Mouse (Mus musculus): ENCODE results near the gene Ppp1r14a.

Ppp1r14a gene

DNA sequence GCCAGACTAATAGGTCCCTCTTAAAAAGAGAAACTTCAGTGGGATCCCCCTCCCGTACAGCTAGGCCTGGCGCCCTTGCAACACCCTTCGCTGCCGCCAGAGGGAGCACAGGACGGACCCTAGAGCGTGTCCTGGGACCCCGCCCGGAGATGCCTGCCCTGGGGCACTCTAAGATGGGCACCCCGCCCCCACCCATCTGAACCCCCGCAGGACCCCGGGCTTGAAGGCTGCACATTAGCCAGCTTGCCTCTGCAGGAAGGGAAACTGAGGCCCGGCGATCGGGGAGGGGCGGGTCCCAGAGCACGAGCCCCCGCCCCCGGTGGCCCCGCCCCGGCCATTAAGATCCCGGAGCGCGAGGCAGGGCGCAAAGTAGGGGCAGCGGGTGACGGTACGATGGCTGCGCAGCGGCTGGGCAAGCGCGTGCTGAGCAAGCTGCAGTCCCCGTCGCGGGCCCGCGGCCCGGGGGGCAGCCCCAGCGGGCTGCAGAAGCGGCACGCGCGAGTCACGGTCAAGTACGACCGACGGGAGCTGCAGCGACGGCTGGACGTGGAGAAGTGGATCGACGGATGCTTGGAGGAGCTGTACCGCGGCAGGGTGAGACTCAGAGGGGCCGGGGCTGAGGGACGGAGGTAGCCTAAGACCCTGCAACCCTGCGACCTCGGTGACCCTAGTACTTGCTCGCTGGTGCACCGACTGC, at the start of gene Ppp1r14a:
Gene Ppp1r14a, plus strand, starts transcription at position 367 of the 697 bp plus-strand sequence.
- DNase-seq, result peak in 1 of 2 experiments; percentile 61

DNA sequence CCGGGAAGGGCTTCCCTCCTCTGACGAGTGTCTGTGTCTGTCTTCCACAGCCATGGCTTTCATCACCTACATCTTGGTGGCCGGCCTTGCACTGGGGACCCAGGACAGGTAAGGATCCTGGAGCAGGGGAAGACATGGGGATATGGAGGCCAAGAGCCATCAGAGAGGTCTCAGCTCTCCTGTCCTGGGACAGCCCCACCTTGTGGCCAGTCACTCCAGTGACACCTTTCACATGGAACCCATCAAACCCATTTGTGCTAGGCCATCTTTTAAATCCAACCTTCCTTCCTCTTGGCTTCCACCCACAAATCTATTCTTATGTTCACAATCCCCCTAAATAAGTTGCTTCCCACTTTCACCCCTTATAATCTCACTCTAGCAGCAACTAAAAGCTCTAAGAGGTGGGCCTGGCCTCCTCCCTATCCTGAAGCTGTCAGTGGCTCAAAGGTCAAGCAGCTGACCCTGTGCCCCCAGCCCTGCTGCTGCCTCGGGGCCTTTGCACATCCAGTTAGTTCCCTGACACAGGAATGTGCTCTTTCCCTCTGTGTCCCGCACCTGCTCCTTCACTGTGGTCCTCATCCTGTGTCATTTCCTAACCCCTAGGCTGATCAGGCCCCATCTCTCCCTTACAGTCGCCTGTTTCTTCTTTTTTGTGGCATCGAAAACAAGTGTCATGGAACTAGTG, 44.2 kb upstream of the Ppp1r14a start:
- no peak for DNase-seq

DNA sequence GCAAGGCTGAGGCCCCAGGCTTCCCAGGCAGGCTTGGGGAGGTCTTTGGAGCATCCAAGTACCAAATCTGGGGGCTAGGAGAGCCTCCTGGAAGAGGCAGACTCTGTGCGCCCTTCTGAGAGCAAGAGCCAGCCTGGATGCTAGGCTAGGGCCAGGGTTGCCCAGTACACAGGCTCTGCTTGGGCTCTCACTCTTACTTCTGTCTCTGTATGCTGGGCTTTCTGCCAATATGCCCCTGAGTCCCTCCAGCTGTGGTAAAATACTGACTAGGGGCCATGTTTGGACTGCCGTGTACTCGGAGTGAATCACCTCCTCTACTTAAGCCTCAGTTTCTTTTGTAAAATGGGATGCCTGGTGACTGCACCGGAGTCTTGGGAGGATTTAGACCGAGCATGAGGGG, 43.1 kb upstream of the Ppp1r14a start:
- DNase-seq, result no peak

DNA sequence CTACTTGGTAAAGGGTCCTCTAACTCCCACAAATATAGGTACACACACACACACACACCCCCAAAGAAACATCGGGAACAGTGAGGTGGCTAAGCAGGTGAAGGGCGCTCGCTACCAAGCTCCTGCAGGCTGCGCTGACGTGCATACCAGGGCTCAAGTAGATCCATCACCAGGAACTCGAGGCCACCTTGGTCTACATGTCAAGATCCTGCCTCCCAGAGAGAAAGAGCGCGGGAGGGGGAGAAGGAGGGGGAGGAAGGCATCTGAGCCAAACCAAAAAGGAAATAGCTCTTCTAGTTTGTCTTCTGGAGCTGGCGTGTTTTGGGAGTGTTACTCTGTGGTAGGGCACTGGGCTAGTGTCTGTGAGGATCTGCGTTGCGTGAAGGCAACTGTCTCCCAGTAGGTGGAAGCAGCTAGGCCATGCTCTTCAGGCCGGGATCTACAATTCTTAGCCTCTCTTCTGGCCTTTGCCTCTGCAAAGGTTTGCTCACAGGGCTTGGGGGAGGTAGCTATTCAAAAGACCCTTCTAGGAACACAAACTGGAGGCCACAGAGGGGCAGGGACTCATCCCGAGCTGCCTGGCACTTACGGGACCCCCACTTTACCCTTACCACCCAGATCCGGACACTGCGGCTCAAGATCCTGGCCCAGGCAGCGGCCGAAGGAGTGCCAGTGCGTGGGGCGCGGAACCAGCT, 42.3 kb upstream of the Ppp1r14a start:
- DNase-seq, result no peak

DNA sequence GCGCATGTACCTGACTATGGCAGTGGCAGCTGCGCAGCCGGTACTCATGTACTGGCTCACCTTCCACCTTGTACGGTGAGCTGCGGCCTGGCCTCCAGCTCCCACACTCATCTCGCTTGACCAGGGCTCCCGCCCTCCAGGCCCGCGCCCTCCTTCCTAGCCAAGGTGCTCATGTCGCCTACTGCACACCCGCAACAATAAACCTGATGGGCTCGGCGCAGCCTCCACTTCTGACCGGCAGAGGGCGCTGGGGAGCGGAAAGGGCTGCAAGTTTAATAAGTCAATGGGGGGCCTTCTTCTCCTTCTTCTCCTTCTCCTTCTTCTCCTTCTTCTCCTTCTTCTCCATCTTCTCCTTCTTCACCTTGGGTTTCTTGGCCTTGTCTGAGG, 41.8 kb upstream of the Ppp1r14a start:
- DNase-seq, result peak; percentile 73 to 86

DNA sequence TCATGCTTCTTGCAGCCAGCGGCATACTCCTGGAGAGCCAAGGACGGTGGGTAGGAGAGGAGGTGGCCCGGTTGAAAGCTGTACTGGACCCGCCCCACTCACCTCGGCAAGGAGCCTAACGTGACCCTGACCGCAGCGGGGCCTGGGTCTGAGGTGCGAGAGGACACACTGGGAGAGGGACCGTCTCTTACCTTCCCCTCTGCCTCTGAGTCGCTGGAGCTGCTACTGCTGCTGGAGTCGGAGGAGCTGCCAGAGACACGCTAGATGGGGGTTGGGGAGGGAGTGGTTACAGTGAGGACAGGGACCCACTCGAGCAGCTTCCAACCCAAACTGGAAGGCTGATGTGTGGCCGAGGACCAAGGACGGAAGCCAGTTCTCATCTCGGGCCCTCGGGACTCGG, 41.4 kb upstream of the Ppp1r14a start:
- no peak for DNase-seq

DNA sequence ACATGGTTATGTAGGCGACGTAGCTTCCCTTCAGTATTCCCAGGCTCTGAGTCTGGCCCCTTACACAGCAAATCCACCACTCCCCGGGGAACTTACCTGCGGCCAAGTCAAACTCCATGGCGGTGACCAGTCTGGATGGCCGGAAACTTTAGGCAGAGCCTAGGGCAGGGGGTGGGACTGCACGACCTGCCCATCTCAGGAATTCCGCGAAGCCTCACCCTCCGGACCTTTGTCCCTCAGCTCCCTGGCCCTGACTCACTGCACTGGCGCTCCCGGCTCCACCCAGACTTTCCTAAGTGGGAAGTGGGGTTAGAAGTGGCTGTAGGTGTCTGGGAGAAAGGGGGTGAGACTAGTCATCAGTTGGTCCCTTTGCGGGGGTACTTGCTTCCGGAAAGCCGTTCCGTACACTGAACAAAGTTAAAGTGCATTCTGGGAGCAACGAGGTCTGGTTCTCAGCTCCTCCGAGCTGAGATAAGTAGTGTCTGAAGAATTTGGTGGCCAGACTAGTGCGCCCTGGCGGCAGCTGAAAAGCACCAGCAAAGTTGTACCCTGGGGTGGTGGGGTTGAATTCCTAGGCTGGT, 40.8 kb upstream of the Ppp1r14a start, which contains the start of gene 2200002D01Rik:
Gene 2200002D01Rik, minus strand, starts transcription at position 206 of the 581 bp plus-strand sequence.
- peak; percentile 64 to 69 for DNase-seq

DNA sequence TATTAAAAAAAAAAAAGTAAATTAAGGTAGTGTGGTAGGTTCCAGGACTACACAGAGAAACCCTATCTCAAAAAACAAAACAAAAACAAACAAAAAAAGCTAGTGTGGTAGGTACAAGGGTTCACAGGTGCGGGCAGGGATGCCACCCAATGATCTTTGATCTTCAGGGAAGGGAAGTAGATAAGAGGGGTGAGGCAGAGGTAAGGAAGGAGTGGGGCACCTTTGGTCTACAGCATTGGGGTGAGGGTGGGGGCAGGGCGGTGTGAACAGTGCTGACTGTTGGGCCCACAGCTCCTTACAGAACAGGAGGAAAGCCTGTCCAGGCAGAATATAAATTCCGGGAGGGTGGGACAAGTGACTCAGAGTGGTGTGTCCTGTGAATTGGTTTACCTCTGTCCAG, 37.9 kb upstream of the Ppp1r14a start:
- no peak for DNase-seq

DNA sequence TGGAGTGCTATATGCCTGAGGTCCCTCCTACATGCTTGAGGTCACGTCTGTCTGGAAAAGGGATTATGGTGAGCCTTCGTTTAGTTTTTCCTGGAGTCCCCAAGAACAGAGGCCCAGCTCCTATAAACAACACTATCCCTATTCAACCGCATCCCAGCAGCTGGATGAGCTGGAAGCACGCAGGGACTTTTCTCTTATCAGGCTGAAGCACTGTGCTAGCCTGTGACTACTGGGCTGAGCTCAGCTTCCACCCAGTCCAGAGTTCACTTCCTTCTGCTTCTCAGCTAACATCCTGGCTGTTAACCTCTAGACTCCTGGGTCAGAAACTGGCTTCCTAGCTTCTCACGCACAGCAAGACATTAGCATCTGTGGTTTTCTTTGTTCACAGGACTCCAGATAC, 35.3 kb upstream of the Ppp1r14a start:
- peak; percentile 60 to 64 for DNase-seq

DNA sequence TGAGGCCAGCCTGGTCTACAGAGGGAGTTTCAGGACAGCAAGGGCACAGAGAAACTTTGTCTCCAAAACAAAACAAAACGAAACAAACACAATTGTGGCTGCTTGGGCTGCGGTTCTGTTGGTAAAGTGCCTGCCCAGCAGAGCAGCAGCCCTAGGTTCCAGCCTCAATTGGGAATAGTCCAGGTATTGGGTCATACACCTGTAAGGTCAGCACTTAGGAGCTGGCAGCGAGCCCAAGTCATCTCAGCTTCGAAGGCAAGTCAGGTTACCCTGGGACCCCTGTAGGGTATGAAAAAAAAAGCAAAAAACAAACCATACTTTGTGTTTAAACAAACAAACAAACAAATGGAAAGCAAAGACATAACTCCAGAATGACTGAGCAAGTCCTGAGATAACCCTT, 33.2 kb upstream of the Ppp1r14a start:
- DNase-seq, result no peak

DNA sequence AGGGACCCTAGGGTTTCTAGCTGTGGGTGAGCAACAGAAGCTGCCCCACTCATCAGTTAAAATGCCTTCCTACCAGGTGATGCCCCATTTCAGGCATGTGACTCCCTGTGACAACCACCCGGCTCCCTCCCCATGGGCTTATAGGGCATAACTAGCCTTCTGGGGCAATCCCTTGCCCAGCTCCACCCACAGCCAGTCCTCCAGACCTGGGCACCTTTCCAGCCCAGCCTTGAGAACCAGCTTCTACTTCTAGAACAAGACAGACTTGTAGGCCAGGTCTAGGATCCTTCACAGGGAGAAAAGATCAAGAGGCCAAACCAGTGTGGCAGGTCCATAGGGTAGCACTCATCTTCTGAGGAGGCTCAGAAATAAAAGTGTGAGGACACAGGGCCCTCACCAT, 31.7 kb upstream of the Ppp1r14a start:
- peak; percentile 79 to 87 for DNase-seq

DNA sequence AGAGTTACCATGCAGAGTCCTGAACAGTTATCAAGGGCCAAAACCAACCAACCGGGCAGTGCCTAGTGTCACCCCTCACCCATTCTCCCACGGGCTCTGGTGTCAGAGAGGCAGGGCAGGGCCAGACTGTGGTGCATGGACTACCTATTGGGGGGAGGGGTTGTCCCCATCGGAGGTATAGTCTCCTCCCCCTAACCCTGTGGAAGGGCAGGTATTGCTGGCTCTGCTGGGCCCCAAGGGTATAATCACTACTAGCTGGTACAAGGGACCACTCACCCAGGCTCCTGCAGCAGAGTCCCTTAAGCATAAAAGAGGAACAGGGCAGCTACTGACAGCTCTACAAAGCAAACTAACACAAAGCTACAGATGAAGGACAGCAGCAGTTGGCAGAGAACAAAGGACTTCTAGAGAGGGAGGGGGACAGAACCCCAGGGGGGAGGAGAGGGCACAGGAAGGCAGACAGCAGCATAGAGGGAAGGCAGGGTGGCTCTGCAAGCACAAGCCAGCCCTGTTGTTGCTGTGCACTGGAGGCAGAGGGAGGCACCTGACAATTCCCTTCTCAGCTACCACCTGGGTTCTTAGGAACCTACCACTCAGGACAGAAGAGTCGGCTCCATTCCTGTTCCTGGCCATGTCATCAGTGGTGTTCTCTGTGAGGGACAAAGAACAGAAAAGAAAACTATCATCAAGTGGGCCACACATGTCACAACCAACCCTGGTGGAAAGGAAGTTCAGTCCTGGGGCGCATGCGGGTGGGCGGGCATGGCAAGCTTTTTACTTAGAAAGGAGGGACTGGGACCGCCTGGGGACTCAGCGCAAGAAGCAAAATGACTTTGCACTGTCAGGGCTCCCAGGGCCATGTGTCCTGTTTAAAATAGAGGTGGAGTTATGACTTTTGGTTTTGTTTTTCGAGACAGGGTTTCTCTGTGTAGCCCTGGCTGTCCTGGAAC, 29.1 kb upstream of the Ppp1r14a start:
- DNase-seq, result no peak

DNA sequence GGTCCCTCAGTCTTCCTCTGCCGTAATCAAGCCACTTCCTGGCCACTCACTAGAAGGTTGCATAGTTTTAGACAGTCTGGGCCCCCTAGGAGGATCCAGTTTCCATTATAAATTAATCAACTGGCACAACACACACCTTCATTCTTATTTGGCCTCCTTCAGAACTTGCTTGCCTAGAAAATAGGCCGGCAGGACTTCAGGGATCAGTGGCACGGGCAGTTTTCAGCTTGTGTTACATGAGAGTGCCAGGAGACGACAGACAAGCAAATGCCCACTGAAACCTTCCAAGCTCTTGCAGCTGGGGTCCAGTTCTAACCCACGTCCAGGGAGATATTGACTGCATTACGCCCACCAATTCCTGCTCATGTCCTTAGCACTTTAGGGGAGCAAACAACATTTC, 27.0 kb upstream of the Ppp1r14a start:
- DNase-seq, result peak; percentile 58 to 78

DNA sequence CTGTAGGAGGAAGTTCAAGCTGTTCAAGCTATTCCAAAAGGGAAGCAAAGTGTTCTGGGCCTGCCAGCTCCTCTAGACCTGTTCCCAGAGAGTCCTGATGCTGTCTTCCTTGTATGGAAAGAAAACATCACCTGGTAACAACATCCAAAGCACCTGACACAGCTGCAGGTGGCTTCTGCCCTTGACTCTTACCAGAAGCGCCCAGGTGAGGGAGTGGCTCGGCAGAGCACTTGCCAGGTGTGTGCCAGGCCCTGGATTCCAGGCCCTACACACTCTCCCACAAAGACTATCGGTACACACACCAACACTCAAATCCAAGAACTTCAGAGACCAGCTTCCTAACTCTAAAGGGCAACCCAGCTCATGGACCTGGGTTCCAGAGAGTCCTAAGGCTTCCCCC, 25.3 kb upstream of the Ppp1r14a start:
- DNase-seq, result no peak

DNA sequence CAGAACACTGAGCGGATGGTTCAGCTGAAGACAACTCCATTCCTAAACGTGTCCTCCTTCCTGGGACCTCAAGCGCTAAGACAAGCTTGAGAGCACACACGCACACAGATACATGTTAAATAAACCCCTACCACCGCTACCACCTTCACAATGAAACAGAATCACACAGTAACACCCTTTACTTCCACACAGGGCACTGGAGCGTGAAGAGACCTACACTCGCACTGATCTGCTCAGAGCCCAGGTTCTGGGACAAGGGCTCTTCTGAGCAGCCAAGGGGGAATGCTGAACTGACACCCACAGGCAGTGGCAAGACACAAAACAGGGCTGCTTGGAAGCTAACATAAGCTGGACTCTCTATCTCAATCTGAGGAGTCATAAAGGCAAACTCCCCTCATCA, 23.5 kb upstream of the Ppp1r14a start:
- DNase-seq, result no peak

DNA sequence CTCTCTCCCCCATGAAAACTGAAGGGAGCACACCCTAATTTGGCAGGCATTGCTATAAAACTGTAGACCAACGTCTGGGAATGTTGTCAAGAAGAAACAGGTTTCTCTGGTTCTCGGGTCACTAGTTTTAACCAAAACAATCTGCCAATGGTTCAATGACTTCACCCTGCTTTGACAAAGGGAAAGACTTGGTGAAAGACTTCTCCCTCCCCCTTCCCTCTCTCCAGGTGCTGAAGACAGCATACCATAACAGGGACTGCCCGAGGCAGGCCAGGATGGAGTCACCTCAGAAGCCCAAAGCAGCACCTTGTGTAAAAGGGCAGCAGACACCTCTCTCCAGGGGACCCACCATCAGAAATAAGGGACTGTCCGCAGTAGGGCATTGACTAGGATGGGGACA, 22.2 kb upstream of the Ppp1r14a start:
- peak; percentile 40 to 85 for DNase-seq

DNA sequence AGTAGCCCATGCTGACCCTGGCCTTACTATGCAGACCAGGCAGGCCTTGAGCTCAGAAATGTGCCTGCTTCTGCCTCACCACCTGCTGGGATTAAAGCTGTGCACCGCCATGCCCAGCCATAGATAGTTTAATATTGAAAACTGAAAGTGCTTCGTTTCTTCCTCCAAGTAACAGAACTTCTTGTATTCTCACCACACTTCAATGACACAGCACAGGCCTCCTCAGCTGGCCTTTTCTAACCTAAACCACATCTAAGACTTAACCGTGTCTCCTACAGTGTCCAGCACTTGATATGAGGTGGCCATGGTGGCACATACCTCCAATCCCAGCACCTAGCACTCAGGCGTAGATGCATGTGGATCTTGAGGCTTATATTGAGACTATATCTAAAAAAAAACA, 18.7 kb upstream of the Ppp1r14a start:
- no peak for DNase-seq

DNA sequence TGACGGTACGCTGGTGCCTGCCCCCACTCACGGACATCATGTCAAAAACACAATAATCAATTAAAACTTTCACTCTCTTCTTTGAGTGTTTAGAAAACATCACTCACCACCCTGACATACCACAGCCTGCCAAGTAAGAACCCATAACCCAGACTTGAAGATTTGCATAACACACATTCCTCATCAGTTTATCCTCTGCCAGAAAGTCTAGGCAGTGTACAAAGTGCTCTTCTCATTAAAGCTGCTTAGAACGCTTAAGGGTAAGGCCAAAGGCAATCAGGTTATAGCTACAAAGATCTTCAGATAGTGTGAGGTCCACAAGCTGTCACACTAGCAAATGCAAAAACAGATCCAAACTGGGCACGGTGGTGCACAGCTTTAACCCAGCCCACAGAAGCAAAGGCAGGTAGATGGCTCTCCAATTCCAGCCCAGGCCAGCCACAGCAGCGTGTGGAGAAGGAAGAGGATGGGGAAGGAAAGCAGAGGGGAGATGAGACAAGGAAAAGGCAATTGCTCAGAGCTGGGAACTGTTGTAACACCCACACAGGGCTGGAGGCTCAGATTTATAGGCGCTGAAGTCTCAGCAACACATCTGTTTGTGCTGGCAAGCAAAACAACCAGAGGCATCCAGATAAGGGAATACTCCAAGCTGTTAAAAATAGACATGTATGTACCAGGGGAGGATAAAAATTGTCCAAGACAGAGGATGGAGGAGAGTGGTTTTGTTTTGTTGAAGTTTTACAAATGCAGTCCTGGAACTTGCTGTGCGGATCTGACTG, 17.2 kb upstream of the Ppp1r14a start:
- peak in 1 of 2 experiments; percentile 66 for DNase-seq

DNA sequence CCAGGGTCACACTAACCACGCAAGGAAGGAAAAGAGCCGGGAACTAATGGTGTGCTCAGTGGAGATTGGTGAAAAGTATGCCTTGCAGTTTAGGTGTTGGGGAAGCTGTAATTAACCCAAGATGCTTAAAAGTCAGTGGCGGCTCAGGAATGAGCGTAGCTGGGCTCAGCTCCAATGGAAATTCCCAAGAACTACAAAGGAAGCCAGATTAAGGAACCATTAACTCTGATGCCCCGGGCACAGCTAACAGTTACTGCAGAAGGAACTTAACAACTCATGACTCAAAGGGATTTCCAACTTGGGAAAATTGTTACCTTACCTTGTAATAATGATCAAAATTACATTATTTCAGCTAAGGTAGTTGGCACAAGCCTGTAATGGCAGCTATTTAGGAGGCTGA, 12.4 kb upstream of the Ppp1r14a start:
- DNase-seq, result peak; percentile 80 to 82

DNA sequence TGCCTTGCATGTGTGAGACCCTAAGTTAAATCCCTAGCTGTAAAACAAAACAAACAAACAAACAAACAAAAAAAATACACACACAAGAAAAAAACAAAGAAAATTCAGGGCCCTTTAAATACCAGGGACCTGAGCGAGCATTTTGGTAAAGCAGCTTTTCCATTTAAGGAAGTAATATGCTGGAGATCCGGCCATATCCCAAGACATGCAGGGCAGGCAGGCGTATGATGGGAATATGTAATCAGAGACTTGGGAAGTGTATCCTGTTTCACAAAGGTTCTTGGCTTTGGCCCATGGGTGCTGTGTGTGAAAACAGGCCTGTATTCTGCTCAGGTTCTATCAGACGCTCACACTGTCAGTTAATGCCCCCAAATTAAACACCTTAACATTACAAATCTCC, 11.6 kb upstream of the Ppp1r14a start:
- DNase-seq, result no peak

DNA sequence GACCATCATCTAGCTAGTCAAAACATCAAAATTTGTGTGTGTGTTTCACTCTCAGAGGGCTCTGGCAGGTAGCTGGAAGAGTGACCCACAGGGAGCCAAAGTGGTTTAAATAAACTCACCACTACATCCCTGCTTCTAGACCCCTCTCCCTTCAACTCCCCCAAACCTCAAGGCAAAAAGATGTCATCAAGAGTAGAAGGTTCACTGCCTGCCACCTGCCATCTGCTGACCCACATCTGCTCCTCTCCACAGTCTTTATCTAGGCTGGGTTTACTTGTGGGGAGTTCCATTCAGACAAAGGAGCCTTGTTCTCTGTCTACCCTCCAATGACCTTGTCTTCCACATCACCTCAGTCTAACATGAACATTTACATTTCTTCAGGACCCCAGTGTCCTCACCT, 9.8 kb upstream of the Ppp1r14a start:
- DNase-seq, result no peak

DNA sequence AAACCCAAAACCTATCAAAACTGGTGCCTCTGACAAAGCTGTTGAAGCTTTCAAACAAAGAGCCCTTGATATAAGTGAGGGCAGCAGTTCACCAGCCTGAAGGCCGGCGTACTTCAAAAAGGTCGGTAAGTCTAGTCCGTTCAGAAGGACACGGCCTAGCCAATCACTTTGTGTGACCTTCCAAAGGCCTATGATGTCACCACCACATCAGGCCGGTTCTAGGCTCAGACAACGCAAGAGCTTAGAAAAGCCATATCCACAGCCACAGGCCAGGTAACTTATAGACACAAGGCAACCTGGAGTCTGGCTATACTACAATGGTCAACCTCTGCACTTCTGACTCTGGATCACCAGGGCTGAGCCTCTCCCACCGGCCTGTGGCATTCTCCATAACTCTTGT, 9.2 kb upstream of the Ppp1r14a start:
- DNase-seq, result no peak

Data from kidney, adult 8-10 months (tissue).